Mouse (Mus musculus): ENCODE measurements around the gene Mrpl24.
A peak's percentile ranks its signal among the peaks of the same experiment; 100 is the strongest.

Gene Mrpl24

GRCm38 (mm10) chr3:87909874-87910273, 9.4 kb upstream of the Mrpl24 start:
- DNase-seq (ENCODE audit: low read depth, low spot score) = peak; percentile 27

DNA sequence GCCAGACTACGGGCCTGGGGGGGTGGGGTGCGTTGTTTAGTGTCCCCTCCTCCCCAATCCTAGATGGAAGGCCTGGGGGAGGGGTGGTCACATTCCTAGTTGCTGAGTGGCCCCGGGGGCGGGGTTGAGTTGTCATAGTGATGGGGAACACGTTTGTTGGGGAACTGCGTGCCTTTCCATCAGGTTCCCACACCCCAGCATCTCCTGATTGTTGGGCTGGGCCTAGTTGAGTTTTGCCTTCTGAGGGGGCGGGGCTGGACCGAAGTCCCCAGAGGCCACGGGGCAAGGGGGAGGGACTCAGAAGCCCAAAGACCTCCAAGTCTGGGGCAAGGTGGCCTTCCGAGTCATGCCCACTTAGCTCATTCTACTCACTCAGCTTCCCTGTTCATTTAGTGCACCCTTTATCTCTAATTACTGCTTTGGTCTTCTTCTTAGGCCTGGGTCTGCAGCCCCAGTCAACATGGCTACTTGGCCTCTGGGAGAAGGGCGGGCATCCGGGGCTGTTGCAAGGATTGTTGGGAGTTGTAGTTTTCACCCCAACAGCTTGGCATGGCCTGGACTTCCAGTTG, 8.6 kb upstream of the Mrpl24 start:
- DNase-seq (ENCODE audit: low read depth, low spot score) = peak; percentile 81

GRCm38 (mm10) chr3:87913491-87913890, 5.8 kb upstream of the Mrpl24 start:
- no peak for DNase-seq (ENCODE audit: low read depth, low spot score)

DNA sequence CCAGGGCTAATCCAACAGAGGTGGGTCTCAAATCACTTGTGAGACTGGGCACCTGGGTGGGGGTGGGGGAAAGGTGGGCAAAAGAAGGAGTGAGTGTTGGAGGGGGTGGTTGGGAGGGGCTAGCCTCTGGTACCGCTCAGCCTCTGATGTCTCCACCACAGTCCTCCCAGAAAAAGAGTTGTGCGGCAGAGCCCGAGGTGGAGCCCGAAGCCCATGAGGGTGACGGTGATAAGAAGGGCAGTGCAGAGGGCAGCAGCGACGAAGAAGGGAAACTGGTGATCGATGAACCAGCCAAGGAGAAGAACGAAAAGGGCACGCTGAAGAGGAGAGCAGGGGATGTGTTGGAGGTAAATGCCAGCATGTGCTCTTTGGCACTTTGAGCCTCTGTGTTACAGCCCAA, 5.4 kb upstream of the Mrpl24 start:
- DNase-seq (ENCODE audit: low read depth, low spot score) = no peak

GRCm38 (mm10) chr3:87916990-87917389, 2.3 kb upstream of the Mrpl24 start:
- no peak for DNase-seq (ENCODE audit: low read depth, low spot score)

DNA sequence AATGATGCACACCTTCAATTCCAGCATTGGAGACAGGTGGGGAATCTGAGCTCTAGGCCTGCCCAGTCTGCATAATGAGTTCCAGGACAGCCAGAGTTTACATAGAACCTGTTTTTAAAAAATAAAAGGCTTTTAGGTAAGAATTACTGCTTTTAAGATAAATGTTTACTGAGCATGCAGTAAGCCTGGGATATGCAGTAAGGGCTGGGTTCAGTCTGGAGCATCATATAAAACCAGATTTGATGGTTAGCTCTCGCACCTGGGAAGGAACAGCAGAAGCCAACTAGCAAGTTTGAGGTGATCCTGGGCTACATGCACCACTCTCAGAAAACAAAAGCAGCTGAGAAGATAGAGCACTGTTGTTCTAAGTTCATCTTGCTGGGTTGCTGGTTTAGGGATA, 755 bp upstream of the Mrpl24 start:
- no peak for DNase-seq (ENCODE audit: low read depth, low spot score)

DNA sequence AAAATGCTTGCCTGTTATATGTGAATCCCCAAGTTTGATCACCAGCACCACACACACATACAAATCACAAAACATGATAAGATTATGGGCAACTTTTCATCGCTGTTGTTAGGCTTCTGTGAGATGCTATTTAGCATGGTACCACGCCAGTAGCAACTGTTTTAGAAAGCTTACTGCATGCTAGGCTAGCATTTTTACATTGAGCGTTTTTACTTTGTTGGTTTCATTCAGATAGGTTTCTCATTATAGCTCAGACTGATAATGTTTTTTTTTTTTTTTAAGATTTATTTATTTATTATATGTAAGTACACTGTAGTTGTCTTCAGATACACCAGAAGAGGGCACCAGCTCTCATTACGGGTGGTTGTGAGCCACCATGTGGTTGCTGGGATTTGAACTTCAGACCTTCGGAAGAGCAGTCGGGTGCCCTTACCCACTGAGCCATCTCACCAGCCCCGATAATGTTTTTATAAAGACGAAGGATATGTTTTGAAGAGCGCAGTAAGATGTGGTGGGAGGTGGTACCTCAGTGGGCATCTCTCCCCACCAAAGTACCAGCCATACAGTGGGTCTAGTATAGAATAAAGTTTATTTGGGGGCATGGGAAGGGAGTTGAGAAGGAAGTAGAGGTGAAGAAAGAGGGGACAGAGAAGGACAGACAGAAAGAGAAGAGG, 1.1 kb downstream of the Mrpl24 start:
- DNase-seq (ENCODE audit: low read depth, low spot score) = no peak

- DNase-seq (ENCODE audit: low read depth, low spot score) = no peak
These were observed 5.7 kb downstream of the Mrpl24 start for GRCm38 (mm10) chr3:87924996-87925395.

DNA sequence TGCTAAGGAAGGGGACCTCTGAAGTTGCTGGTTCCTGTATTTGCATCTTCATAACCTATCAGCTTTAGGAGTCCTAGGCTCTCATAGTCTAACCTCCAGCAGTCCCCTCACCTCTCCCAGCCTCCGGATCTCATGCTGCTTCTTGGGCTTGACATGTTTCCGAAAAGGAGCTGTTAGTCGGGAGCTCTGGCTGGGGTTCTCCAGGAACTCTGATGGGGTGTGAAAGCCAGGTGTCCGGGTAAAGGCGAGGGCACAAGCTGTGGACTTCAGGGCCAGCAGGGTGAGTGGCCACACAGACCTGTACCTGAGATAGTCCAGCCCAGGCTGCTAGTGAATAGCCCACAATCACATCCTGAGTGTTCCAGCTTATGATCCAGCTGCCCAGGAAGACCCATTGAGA, 8.1 kb downstream of the Mrpl24 start:
- no peak for DNase-seq (ENCODE audit: low read depth, low spot score)

GRCm38 (mm10) chr3:87929341-87930077, 10.2 kb downstream of the Mrpl24 start:
- no peak for DNase-seq (ENCODE audit: low read depth, low spot score)

DNA sequence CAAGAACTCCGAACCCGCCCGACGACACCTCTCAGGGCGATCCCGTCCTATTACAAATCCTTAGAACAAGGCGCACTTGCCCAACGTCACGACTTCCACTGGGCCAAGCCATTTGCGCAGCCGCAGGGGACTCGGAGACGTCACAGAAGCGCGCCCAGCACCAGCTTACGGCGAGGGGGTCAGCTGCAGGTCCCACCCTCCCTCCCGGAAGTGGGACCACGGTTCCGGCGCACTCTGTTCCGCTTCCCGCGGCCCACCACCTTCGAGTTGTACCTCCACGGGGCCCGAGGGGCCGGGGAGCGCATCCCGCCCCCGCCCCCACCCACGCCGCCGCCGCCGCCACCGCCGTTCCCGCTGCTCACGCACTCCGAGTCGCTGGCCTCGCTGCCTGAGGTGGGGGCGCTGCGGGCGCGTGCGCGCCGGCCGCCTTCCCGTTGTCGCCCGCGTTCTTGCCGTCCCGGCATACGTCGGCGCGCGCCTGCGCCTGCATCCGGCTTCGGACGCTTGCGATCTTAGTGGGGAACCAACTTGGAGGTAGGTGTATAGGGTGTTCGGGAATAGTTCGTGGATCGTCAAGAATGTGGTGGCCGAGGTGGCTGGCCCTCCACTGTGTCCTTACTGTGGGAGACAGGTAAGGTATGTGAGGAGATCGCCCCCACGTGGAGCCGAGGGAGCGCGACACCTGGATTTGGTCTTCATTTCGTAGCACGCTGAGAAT, 10.9 kb downstream of the Mrpl24 start, which contains the start of the genes Isg20l2 and Rrnad1:
Isg20l2 (plus strand) TSS at position 237 of the 718 bp plus-strand sequence.
Rrnad1 (minus strand) TSS at position 640 of the 718 bp plus-strand sequence.
- DNase-seq (ENCODE audit: low read depth, low spot score) = peak; percentile 100

DNA sequence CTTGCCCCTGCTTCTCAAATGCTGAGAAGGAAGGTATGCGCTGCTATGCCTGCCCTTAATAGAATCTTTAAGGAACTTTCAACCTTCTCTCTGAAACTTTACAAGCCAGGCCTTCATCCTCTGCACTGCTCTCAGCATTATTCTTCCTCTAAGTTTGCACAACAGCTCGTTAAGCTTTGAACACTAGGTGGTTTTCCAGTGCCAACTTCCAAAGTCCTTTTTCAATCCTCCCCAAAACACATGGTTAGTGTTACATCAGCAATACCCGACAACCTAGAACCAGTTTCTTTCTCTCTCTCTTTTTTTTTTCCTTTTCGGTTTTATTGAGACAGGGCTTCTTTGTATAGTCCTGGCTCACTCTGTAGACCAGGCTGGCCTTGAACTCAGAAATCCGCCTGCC, 14.7 kb downstream of the Mrpl24 start:
- DNase-seq (ENCODE audit: low read depth, low spot score) = no peak

- DNase-seq (ENCODE audit: low read depth, low spot score) = no peak
These were observed 15.2 kb downstream of the Mrpl24 start for GRCm38 (mm10) chr3:87934501-87934900.

- no peak for DNase-seq (ENCODE audit: low read depth, low spot score)
These were observed 15.9 kb downstream of the Mrpl24 start for GRCm38 (mm10) chr3:87935201-87935600.

DNA sequence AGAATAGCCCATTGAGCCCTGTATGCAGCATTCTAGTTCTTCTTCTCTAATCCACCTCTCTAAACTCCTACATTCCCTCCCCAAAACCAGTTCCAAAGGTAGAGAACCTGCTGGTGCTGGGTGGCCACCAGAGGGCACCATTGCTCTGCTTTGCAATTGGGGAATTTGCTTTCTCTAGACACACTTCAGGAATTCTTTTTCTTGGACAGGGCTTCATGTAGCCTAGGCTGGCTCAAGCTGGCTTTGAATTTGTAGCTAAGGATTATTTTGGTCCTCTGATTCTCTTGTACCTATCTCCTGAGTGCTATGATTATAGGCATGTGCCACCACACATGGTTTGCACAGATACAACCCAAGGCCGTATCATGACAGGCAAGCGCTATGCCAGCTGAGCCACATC, 16.5 kb downstream of the Mrpl24 start:
- peak; percentile 88 for DNase-seq (ENCODE audit: low read depth, low spot score)

GRCm38 (mm10) chr3:87940611-87941010, 21.3 kb downstream of the Mrpl24 start:
- DNase-seq (ENCODE audit: low read depth, low spot score) = no peak

- no peak for DNase-seq (ENCODE audit: low read depth, low spot score)
These were observed 23.2 kb downstream of the Mrpl24 start for GRCm38 (mm10) chr3:87942471-87942870.

- no peak for DNase-seq (ENCODE audit: low read depth, low spot score)
These were observed 24.3 kb downstream of the Mrpl24 start for GRCm38 (mm10) chr3:87943586-87943985.

- no peak for DNase-seq (ENCODE audit: low read depth, low spot score)
These were observed 25.7 kb downstream of the Mrpl24 start for GRCm38 (mm10) chr3:87944838-87945600.

- DNase-seq (ENCODE audit: low read depth, low spot score) = no peak
These were observed 26.7 kb downstream of the Mrpl24 start for GRCm38 (mm10) chr3:87945781-87946540.

DNA sequence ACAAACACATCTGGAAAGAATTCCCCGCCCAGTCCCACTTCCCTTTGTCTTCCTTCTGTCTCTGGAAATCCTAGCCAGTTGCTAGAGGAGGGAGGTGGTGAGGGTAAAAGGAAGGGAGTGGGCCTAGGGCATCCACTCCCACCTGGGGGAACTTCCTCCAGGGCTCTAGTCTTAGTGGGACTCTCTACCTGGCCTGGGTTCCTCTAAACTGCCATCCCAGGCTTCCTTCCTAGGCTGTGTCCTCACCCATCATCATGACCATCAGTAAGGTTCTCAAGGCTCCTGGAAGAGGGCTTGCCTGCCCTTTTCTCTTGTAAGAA, 27.2 kb downstream of the Mrpl24 start:
- no peak for DNase-seq (ENCODE audit: low read depth, low spot score)
